Mouse (Mus musculus) stomach, postnatal 0 days (tissue): ENCODE results near the gene Wwox. TPM values are rescaled to one million over a fixed set of nuclear protein-coding genes. Genes with fewer than 3 reads are reported as not detected.
A peak's percentile ranks its signal among the peaks of the same experiment; 100 is the strongest.

Experiments
- ATAC-seq: fragments of 200-750 bp; cut with Nextera tagmentation; 2 replicates; pipeline ENCODE4 v1.8.0; 2017; ENCODE audit not compliant: low FRiP score, low TSS enrichment
- DNase-seq: peaks from one replicate; pipeline ENCODE4 v3.0.0-alpha.2; 2016; ENCODE audit warnings: low spot score
- H3K27ac ChIP-seq: fragments of 300-500 bp; sonication (generic); replicated peaks from 2 replicates; pipeline ENCODE4 v1.5.1; 2014; ENCODE audit warnings: mild to moderate bottlenecking, control low read depth
- H3K27me3 ChIP-seq: fragments of 300-500 bp; sonication (generic); 2 replicates; pipeline ENCODE4 v1.6.1; 2014; ENCODE audit warnings: low read length; ENCODE audit not compliant: control insufficient read depth, insufficient read depth
- H3K36me3 ChIP-seq: fragments of 300-500 bp; sonication (generic); 2 replicates; pipeline ENCODE4 v1.6.1; 2014; ENCODE audit warnings: low read length, mixed read lengths; ENCODE audit not compliant: control insufficient read depth, insufficient read depth
- H3K4me1 ChIP-seq: fragments of 300-500 bp; sonication (generic); replicated peaks from 2 replicates; pipeline ENCODE4 v1.6.1; 2014; ENCODE audit warnings: antibody characterized with exemption; ENCODE audit not compliant: control insufficient read depth, insufficient read depth
- H3K4me2 ChIP-seq: fragments of 300-500 bp; sonication (generic); replicated peaks from 2 replicates; pipeline ENCODE4 v1.6.1; 2014; ENCODE audit warnings: low read depth, mild to moderate bottlenecking, control low read depth, moderate library complexity
- H3K4me3 ChIP-seq: fragments of 300-500 bp; sonication (generic); 2 replicates; pipeline ENCODE4 v1.5.1; 2014; ENCODE audit warnings: low read depth, low read length, control low read depth
- H3K9ac ChIP-seq: fragments of 300-500 bp; sonication (generic); 2 replicates; pipeline ENCODE4 v1.6.1; 2014; ENCODE audit warnings: mild to moderate bottlenecking, low read length, control low read depth, mixed read lengths
- H3K9me3 ChIP-seq: fragments of 300-500 bp; sonication (generic); 2 replicates; pipeline ENCODE4 v1.6.1; 2016; ENCODE audit warnings: low read length; ENCODE audit not compliant: control insufficient read depth
- CTCF ChIP-seq: IDR thresholded peaks from 2 replicates; pipeline ENCODE4 v1.5.1; 2016; ENCODE audit warnings: antibody characterized with exemption, low read depth, mild to moderate bottlenecking, moderate library complexity
- EP300 ChIP-seq: optimal IDR thresholded peaks from 2 replicates; pipeline ENCODE3; 2016; ENCODE audit warnings: antibody characterized with exemption
- WGBS: fragments of 180-500 bp; shearing (Covaris S2); extraction: QIAGEN DNeasy Blood & Tissue Kit; methylation state at CpG from one replicate; pipeline ENCODE4 v1.1.7; 2014; 5-methylcytosine and 5-hydroxymethylcytosine counted together
- polyA plus RNA-seq: library from polyadenylated mRNA; unstranded; fragments of >200 nt; fragmentation: Nextera tagmentation; extraction: Ambion mirVana; gene quantifications from 2 replicates; pipeline ENCODE4 v1.2.1, GENCODE M21; 2015

Gene Wwox
- polyA plus RNA-seq, 1 experiment from 2014 or later = 9.2 TPM

- 94% methylated on average over 6 of the region's 6 CpGs for WGBS
- Histone ChIP-seq H3K4me2 (no peak overlapping the region), H3K4me3 (no peak overlapping the region), H3K27ac (no peak overlapping the region), H3K9ac (no peak overlapping the region), H3K9me3 (no peaks in the 10 kb centered on the region), H3K27me3 (no peaks in the 10 kb centered on the region), H3K36me3 (no peaks in the 10 kb centered on the region), H3K4me1 (no peaks in the 10 kb centered on the region)
- DNase-seq (no peak), ATAC-seq (no peak)
- TF ChIP-seq CTCF = no peak
Measured at GRCm38 (mm10) chr8:114625402-114625801, 185.9 kb downstream of the Wwox start.

DNA sequence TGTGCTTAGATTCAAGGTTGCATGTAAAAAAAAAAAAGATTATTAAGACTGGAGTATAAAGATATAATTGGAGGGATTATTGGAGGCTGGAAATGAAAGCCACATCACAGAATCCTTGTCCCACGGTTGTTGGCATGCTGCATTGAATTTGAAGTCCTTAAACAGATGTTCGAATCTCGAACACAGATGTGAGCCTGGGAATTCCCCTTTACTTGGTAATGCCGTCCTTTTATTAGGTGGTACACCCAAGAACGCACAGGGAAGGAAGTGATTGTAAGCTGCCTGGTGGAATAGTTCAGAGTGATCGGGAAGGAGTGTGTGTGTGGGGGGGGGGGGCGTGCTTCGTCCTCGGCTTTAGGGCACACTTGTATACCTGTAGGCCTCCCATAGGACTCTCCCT lies 187.4 kb downstream of the Wwox start:
- Histone ChIP-seq H3K27ac (no peak overlapping the region), H3K9ac (no peak overlapping the region), H3K4me2 (no peak overlapping the region), H3K9me3 (no peaks in the 10 kb centered on the region), H3K4me1 (no peaks in the 10 kb centered on the region), H3K27me3 (no peaks in the 10 kb centered on the region), H3K4me3 (no peak overlapping the region), H3K36me3 (no peaks in the 10 kb centered on the region)
- ATAC-seq (no peak), DNase-seq (no peak)
- WGBS = 79% methylated on average over 9 of the region's 9 CpGs
- TF ChIP-seq EP300 (no peak), CTCF (no peak)

- Histone ChIP-seq H3K4me1 (no peaks in the 10 kb centered on the region), H3K27me3 (no peaks in the 10 kb centered on the region), H3K9ac (no peak overlapping the region), H3K4me3 (no peak overlapping the region), H3K27ac (peak overlapping the region; percentile 58; the same call in 1 of the 2 replicates), H3K4me2 (no peak overlapping the region), H3K36me3 (no peaks in the 10 kb centered on the region), H3K9me3 (no peaks in the 10 kb centered on the region)
- WGBS = 60% methylated on average over 7 of the region's 7 CpGs
- TF ChIP-seq CTCF = no peak
- TF ChIP-seq EP300 = no peak
- peak; percentile 96 for ATAC-seq
- peak; percentile 37 for DNase-seq
Measured at GRCm38 (mm10) chr8:114629719-114630118, 190.3 kb downstream of the Wwox start.

DNA sequence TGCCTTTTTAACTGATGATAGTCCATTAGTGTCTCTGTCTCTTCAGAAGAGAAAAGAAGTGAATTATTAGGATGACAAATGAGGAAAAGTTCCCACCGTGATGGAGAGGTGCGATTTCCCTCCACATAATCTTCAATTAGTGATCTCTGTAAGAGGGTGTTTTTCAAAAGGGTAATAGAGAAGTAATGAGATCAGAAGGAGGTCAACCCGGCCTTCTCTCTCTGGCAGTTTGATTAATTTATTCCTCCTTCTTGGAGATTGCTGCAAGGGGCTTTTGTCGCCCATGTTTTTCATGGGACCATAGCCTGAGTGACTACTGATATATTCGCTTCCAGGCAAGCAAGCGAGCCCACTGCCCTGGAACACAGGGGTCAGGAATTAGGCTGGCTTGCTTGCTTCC lies 191.6 kb downstream of the Wwox start:
- Histone ChIP-seq H3K4me2 (no peak overlapping the region), H3K36me3 (no peaks in the 10 kb centered on the region), H3K9ac (no peak overlapping the region), H3K27ac (no peak overlapping the region), H3K4me1 (no peaks in the 10 kb centered on the region), H3K4me3 (no peak overlapping the region), H3K9me3 (no peaks in the 10 kb centered on the region), H3K27me3 (no peaks in the 10 kb centered on the region)
- DNase-seq (no peak), ATAC-seq (no peak)
- TF ChIP-seq CTCF = no peak
- TF ChIP-seq EP300 = no peak
- WGBS = 67% methylated on average over 6 of the region's 6 CpGs

DNA sequence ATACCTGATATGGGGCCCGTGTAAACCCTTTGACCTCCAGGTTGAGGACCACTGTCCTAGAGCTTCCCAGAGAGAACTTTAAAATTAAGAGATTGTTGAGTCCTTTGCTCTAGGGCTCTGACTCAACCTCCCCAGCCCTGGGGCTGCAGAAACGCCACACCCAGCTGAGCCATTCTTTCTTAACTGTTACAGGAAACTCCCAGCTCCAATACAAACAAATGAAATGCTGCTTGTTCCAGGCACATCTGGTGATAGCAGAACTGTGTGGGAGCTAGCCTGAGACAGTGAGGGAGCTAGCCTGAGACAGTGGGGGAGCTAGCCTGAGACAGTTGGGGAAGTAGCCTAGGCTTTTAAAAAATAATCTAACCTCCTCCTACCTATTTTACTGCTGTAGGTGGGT lies 194.7 kb downstream of the Wwox start:
- Histone ChIP-seq H3K36me3 (no peaks in the 10 kb centered on the region), H3K4me1 (no peaks in the 10 kb centered on the region), H3K9me3 (no peaks in the 10 kb centered on the region), H3K4me2 (no peak overlapping the region), H3K9ac (no peak overlapping the region), H3K27ac (no peak overlapping the region), H3K27me3 (no peaks in the 10 kb centered on the region), H3K4me3 (no peak overlapping the region)
- ATAC-seq = no peak
- TF ChIP-seq EP300 = no peak
- TF ChIP-seq CTCF = no peak
- whole genome bisulfite sequencing = 78% methylated on average over 2 of the region's 2 CpGs
- no peak for DNase-seq

DNA sequence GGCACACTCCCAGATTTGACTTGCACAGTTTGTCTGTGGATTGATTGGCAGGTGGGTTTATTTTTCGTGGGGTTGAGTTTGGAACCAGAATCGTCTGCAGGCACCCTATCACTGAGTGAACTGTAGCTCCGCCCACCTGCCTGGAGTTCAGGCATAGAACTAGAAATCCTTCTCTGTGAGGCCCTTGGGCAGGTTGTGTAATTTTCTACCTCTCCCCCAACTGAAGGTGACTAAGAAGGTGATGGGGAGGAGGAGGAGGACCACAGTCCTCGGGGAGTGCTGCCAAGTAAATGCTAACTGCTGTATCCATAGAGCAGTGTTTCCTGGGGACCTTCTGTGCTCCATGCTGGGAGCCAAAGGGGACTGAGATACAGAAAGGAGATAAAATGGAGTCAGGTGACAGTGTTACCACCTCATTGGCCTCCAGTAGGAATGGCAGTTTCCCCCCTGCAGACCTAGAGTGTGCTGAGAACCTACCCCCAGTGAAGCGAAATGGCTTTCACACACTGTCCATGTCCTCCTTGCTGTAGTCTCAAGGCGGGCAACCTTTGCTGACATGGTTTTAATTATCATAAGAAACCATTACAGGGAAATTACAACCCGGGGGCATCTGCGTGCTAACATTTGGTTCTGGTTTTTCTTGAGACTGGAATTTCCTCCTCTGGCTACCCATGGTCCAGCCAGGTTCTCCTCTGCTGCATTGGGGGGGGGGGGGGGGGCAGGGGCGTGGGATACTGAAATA lies 195.4 kb downstream of the Wwox start:
- H3K36me3 ChIP-seq = no peaks in the 10 kb centered on the region
- H3K4me3 ChIP-seq = no peak overlapping the region
- DNase-seq (no peak), ATAC-seq (peak; percentile 34; the same call in 1 of the 2 replicates)
- no peaks in the 10 kb centered on the region for H3K4me1 ChIP-seq
- no peak overlapping the region for H3K4me2 ChIP-seq
- H3K9ac ChIP-seq = no peak overlapping the region
- no peak overlapping the region for H3K27ac ChIP-seq
- 61% methylated on average over 8 of the region's 9 CpGs for WGBS
- no peaks in the 10 kb centered on the region for H3K9me3 ChIP-seq
- no peaks in the 10 kb centered on the region for H3K27me3 ChIP-seq
- TF ChIP-seq CTCF (no peak), EP300 (no peak)
